Mouse (Mus musculus) lung, adult 2 months (tissue): Measurements from ENCODE around the gene Gdf11.

ENCODE experiments used
- CTCF ChIP-seq: fragments of 200-500 bp; IDR thresholded peaks from 2 replicates; pipeline ENCODE4 v1.5.1; 2011; ENCODE audit warnings: mild to moderate bottlenecking, low read length, control low read depth; ENCODE audit not compliant: insufficient read depth
- POLR2A ChIP-seq: fragments of 200-500 bp; IDR thresholded peaks from 2 replicates; pipeline ENCODE4 v1.6.1; 2011; ENCODE audit warnings: low read depth, mild to moderate bottlenecking, control low read depth, low read length, borderline replicate concordance; ENCODE audit errors: extremely low read depth

DNA sequence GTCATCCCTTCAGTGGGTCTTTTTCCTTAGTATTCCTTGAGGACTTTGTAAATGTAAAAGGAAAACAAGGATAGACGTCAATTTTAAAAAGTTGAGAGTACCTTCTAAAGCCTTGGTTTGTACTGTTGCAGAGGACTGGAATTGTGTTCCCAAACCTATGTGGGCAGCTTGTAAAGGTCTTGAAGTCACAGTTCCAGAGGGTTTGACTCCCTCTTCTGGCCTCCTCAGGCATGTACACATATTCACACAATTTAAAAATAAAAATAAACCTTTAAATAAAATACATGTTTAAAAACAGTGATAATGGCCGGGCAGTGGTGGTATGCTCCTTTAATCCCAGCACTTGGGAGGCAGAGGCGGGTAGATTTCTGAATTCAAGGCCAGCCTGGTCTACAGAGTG, 25.5 kb downstream of the Gdf11 start:
- TF ChIP-seq POLR2A (no peak), CTCF (0 out of 2 replicates have a peak, but pooled peaks have one; percentile 13)
